In genomic region chr3:86789752-86790151, GRCm38 (mm10) we compare ENCODE assay signal across 12 mouse cellular contexts.
DNase-seq lines count a peak whose midpoint lies in the region; ATAC-seq and TF ChIP-seq lines count a peak whose summit lies in the region.
"Had no signal": no experiment of that assay in that cellular context is flagged by ENCODE, and none has a peak within 500 bp of the region (broad histone marks: within the 10 kb centered on the region; RNA-seq: fewer than 3 reads in every experiment).

No protein-coding gene starts in this region.

- no peak for TF ChIP-seq CTCF in hindbrain, postnatal 0 days (IDR thresholded peaks at IDR 0.05; ENCODE audit: low read depth)
- TF ChIP-seq CTCF in cerebellum, adult 2 months (IDR thresholded peaks at IDR 0.05; ENCODE audit: borderline replicate concordance, insufficient read depth, low read depth, low read length), result no peak

- H3K27me3 ChIP-seq in hindbrain, postnatal 0 days (ENCODE audit: insufficient read depth, low read length), result no peaks in the 10 kb centered on the region
- no peaks in the 10 kb centered on the region for H3K27me3 ChIP-seq in hindbrain, embryonic 14.5 days (ENCODE audit: control insufficient read depth, insufficient read depth, low read length)
- H3K27me3 ChIP-seq in midbrain, embryonic 12.5 days, result no peaks in the 10 kb centered on the region
- H3K27me3 ChIP-seq in midbrain, embryonic 10.5 days (ENCODE audit: low read depth, poor library complexity, severe bottlenecking), result no peaks in the 10 kb centered on the region
- no peaks in the 10 kb centered on the region for H3K27me3 ChIP-seq in cerebellum, adult 2 months (ENCODE audit: control insufficient read depth, insufficient read depth, low read length)
- no peaks in the 10 kb centered on the region for H3K27me3 ChIP-seq in embryonic facial prominence, embryonic 10.5 days (replicated peaks; ENCODE audit: low read depth, poor library complexity, severe bottlenecking)
- H3K27me3 ChIP-seq: CH12.LX; liver, embryonic 12.5 days had no signal

- H3K4me2 ChIP-seq in hindbrain, postnatal 0 days (ENCODE audit: low read depth, low read length), result no peak overlapping the region
- H3K4me2 ChIP-seq in hindbrain, embryonic 14.5 days (replicated peaks), result no peak overlapping the region
- no peak overlapping the region for H3K4me2 ChIP-seq in midbrain, embryonic 12.5 days (replicated peaks)
- H3K4me2 ChIP-seq: liver, embryonic 12.5 days had no signal

- H3K4me1 ChIP-seq in hindbrain, postnatal 0 days (ENCODE audit: insufficient read depth, low read length), result peaks cover 19% of the 10 kb centered on the region
- peaks cover 17% of the 10 kb centered on the region; the same call in 1 of the 2 replicates for H3K4me1 ChIP-seq in hindbrain, embryonic 14.5 days (replicated peaks; ENCODE audit: control insufficient read depth, insufficient read depth, low read length)
- H3K4me1 ChIP-seq in midbrain, embryonic 12.5 days, result peaks cover 9% of the 10 kb centered on the region; the same call in 1 of the 2 replicates
- peaks cover 44% of the 10 kb centered on the region for H3K4me1 ChIP-seq in midbrain, embryonic 10.5 days
- peaks cover 45% of the 10 kb centered on the region for H3K4me1 ChIP-seq in cerebellum, adult 2 months (ENCODE audit: control insufficient read depth, insufficient read depth, low read length)
- H3K4me1 ChIP-seq in embryonic facial prominence, embryonic 10.5 days, result peaks cover 49% of the 10 kb centered on the region

- H3K36me3 ChIP-seq in hindbrain, postnatal 0 days (ENCODE audit: insufficient read depth, low read length), result peaks cover 21% of the 10 kb centered on the region
- H3K36me3 ChIP-seq in hindbrain, embryonic 14.5 days (replicated peaks; ENCODE audit: control insufficient read depth, insufficient read depth), result peaks cover 71% of the 10 kb centered on the region
- peaks cover 60% of the 10 kb centered on the region for H3K36me3 ChIP-seq in midbrain, embryonic 12.5 days
- peaks cover 57% of the 10 kb centered on the region for H3K36me3 ChIP-seq in midbrain, embryonic 10.5 days
- peaks cover 36% of the 10 kb centered on the region for H3K36me3 ChIP-seq in embryonic facial prominence, embryonic 10.5 days (replicated peaks)

- no peak overlapping the region for H3K9ac ChIP-seq in hindbrain, postnatal 0 days (replicated peaks; ENCODE audit: low read length)
- no peak overlapping the region for H3K9ac ChIP-seq in hindbrain, embryonic 14.5 days
- H3K9ac ChIP-seq in midbrain, embryonic 12.5 days (replicated peaks), result no peak overlapping the region
- H3K9ac ChIP-seq: liver, embryonic 12.5 days had no signal

- no peaks in the 10 kb centered on the region for H3K9me3 ChIP-seq in hindbrain, postnatal 0 days (ENCODE audit: low read length)
- no peaks in the 10 kb centered on the region for H3K9me3 ChIP-seq in hindbrain, embryonic 14.5 days (ENCODE audit: control insufficient read depth, low read length)
- H3K9me3 ChIP-seq in midbrain, embryonic 12.5 days, result no peaks in the 10 kb centered on the region
- no peaks in the 10 kb centered on the region for H3K9me3 ChIP-seq in midbrain, embryonic 10.5 days (replicated peaks)
- no peaks in the 10 kb centered on the region for H3K9me3 ChIP-seq in embryonic facial prominence, embryonic 10.5 days
- H3K9me3 ChIP-seq: liver, embryonic 12.5 days had no signal

- H3K27ac ChIP-seq in hindbrain, postnatal 0 days, result peak overlapping the region; percentile 54; the same call in 1 of the 2 replicates
- H3K27ac ChIP-seq in hindbrain, embryonic 14.5 days, result no peak overlapping the region
- H3K27ac ChIP-seq in midbrain, embryonic 12.5 days (replicated peaks), result peak overlapping the region; percentile 60
- no peak overlapping the region; the same call in 1 of the 2 replicates for H3K27ac ChIP-seq in midbrain, embryonic 10.5 days (replicated peaks)
- no peak overlapping the region for H3K27ac ChIP-seq in cerebellum, adult 2 months (ENCODE audit: insufficient read depth, low read length)
- peak overlapping the region; percentile 54 for H3K27ac ChIP-seq in embryonic facial prominence, embryonic 10.5 days (replicated peaks)
- H3K27ac ChIP-seq: liver, embryonic 12.5 days had no signal

- no peak overlapping the region for H3K4me3 ChIP-seq in hindbrain, postnatal 0 days (ENCODE audit: low read length)
- no peak overlapping the region for H3K4me3 ChIP-seq in hindbrain, embryonic 14.5 days (replicated peaks; ENCODE audit: low read length)
- no peak overlapping the region for H3K4me3 ChIP-seq in midbrain, embryonic 12.5 days
- H3K4me3 ChIP-seq in midbrain, embryonic 10.5 days, result no peak overlapping the region
- no peak overlapping the region for H3K4me3 ChIP-seq in cerebellum, adult 2 months (replicated peaks; ENCODE audit: insufficient read depth, low read depth, low read length)
- no peak overlapping the region for H3K4me3 ChIP-seq in embryonic facial prominence, embryonic 10.5 days
- H3K4me3 ChIP-seq: liver, embryonic 12.5 days had no signal

- DNase-seq in hindbrain, postnatal 0 days (ENCODE audit: low spot score), result peak; percentile 48
- DNase-seq in hindbrain, embryonic 14.5 days (ENCODE audit: low spot score), result no peak
- no peak for DNase-seq in midbrain, embryonic 10.5 days (ENCODE audit: low spot score)
- peak; percentile 71 to 87 for DNase-seq in cerebellum, adult 2 months
- DNase-seq in embryonic facial prominence, embryonic 10.5 days (ENCODE audit: low spot score), result no peak
- DNase-seq: adrenal gland, postnatal 36 days; kidney, postnatal 36 days had no signal

- no peak for ATAC-seq in hindbrain, postnatal 0 days
- no peak for ATAC-seq in hindbrain, embryonic 14.5 days (ENCODE audit: low FRiP score)
- no peak for ATAC-seq in midbrain, embryonic 12.5 days (ENCODE audit: low FRiP score, low read depth)
- no peak for ATAC-seq in activated CD4-positive, CD25-positive, alpha-beta regulatory T cell, adult 4 months
- ATAC-seq: inflammation-experienced regulatory T-cells, adult 6 months; liver, embryonic 12.5 days had no signal

- no peak for TF ChIP-seq POLR2A in cerebellum, adult 2 months (IDR thresholded peaks at IDR 0.05; ENCODE audit: borderline replicate concordance, insufficient read depth, low read length)

- WGBS in hindbrain, postnatal 0 days, result 73% methylated on average over 5 of the region's 5 CpGs
- 83% methylated on average over 5 of the region's 5 CpGs for WGBS in hindbrain, embryonic 14.5 days
- 81% methylated on average over 5 of the region's 5 CpGs for WGBS in midbrain, embryonic 12.5 days
- WGBS in midbrain, embryonic 10.5 days, result 93% methylated on average over 5 of the region's 5 CpGs
- 11% methylated on average over 5 of the region's 5 CpGs for WGBS in cerebellum, adult 2 months
- WGBS in embryonic facial prominence, embryonic 10.5 days, result 81% methylated on average over 5 of the region's 5 CpGs

Comparison
In these comparisons a context has a peak if more than half of its experiments do, and no peak if none do; other contexts are left out.
1. DNase-seq: peak in hindbrain, postnatal 0 days (single experiment) and cerebellum, adult 2 months (2 of 2); none in hindbrain, embryonic 14.5 days (single experiment), midbrain, embryonic 10.5 days (single experiment) and embryonic facial prominence, embryonic 10.5 days (single experiment).
2. H3K27ac ChIP-seq: peak in hindbrain, postnatal 0 days (single experiment), midbrain, embryonic 12.5 days (single experiment) and embryonic facial prominence, embryonic 10.5 days (single experiment); none in hindbrain, embryonic 14.5 days (single experiment), midbrain, embryonic 10.5 days (single experiment) and cerebellum, adult 2 months (single experiment).